ENCODE assay signal across 8 mouse cellular contexts in genomic region chr10:80102216-80102915, GRCm38 (mm10). TPM values are rescaled to one million over a fixed set of nuclear protein-coding genes. Genes with fewer than 3 reads are reported as not detected.
DNase-seq lines count a peak whose midpoint lies in the region; ATAC-seq lines count a peak whose summit lies in the region.

No protein-coding gene starts in this region.

- peak; percentile 40 for DNase-seq in brain, embryonic 18.5 days (ENCODE audit: low read depth, low spot score)
- DNase-seq in kidney, postnatal 10 days = peak; percentile 95
- peak; percentile 91 for DNase-seq in neural tube, embryonic 11.5 days (ENCODE audit: low spot score)

- peaks cover 32% of the 10 kb centered on the region for H3K36me3 ChIP-seq in erythroblast, embryonic 14.5 days (ENCODE audit: control insufficient read depth)
- H3K36me3 ChIP-seq in heart, embryonic 13.5 days = no peaks in the 10 kb centered on the region
- H3K36me3 ChIP-seq in liver, embryonic 15.5 days (replicated peaks) = no peaks in the 10 kb centered on the region
- no peaks in the 10 kb centered on the region for H3K36me3 ChIP-seq in neural tube, embryonic 11.5 days (ENCODE audit: control insufficient read depth, insufficient read depth, low read length)
- no peaks in the 10 kb centered on the region for H3K36me3 ChIP-seq in stomach, embryonic 16.5 days (ENCODE audit: control insufficient read depth, insufficient read depth, low read length)

- peak overlapping the region; percentile 96 for H3K9ac ChIP-seq in heart, embryonic 13.5 days
- peak overlapping the region; percentile 97 for H3K9ac ChIP-seq in liver, embryonic 15.5 days
- H3K9ac ChIP-seq in neural tube, embryonic 11.5 days (ENCODE audit: low read length) = peak overlapping the region; percentile 90
- peak overlapping the region; percentile 95 for H3K9ac ChIP-seq in stomach, embryonic 16.5 days (ENCODE audit: low read length)

- H3K4me2 ChIP-seq in heart, embryonic 13.5 days = peak overlapping the region; percentile 92
- H3K4me2 ChIP-seq in liver, embryonic 15.5 days = peak overlapping the region; percentile 86
- H3K4me2 ChIP-seq in neural tube, embryonic 11.5 days (ENCODE audit: low read depth) = peak overlapping the region; percentile 83
- H3K4me2 ChIP-seq in stomach, embryonic 16.5 days (ENCODE audit: low read depth, low read length) = peak overlapping the region; percentile 86

- peak overlapping the region; percentile 73 for H3K27ac ChIP-seq in heart, embryonic 13.5 days (replicated peaks)
- peak overlapping the region; percentile 93 for H3K27ac ChIP-seq in liver, embryonic 15.5 days (replicated peaks)
- no peak overlapping the region for H3K27ac ChIP-seq in neural tube, embryonic 11.5 days (ENCODE audit: low read depth, low read length)
- peak overlapping the region; percentile 70 for H3K27ac ChIP-seq in stomach, embryonic 16.5 days (ENCODE audit: low read length)

- H3K27me3 ChIP-seq in erythroblast, embryonic 14.5 days (ENCODE audit: control insufficient read depth) = no peaks in the 10 kb centered on the region
- no peaks in the 10 kb centered on the region for H3K27me3 ChIP-seq in heart, embryonic 13.5 days (replicated peaks)
- H3K27me3 ChIP-seq in liver, embryonic 15.5 days = no peaks in the 10 kb centered on the region
- H3K27me3 ChIP-seq in neural tube, embryonic 11.5 days (ENCODE audit: control insufficient read depth, insufficient read depth, low read length) = no peaks in the 10 kb centered on the region
- H3K27me3 ChIP-seq in stomach, embryonic 16.5 days (ENCODE audit: control insufficient read depth, insufficient read depth, low read length) = no peaks in the 10 kb centered on the region

- WGBS in heart, embryonic 13.5 days = under 1% methylated on average over 53 of the region's 59 CpGs
- under 1% methylated on average over 53 of the region's 59 CpGs for WGBS in liver, embryonic 15.5 days (ENCODE audit: insufficient replicate concordance)
- WGBS in neural tube, embryonic 11.5 days = under 1% methylated on average over 50 of the region's 59 CpGs
- WGBS in stomach, embryonic 16.5 days = under 1% methylated on average over 53 of the region's 59 CpGs

- peak overlapping the region; percentile 91 for H3K4me3 ChIP-seq in erythroblast, embryonic 14.5 days (replicated peaks)
- H3K4me3 ChIP-seq in heart, embryonic 13.5 days = peak overlapping the region; percentile 96
- H3K4me3 ChIP-seq in liver, embryonic 15.5 days (replicated peaks) = peak overlapping the region; percentile 97
- peak overlapping the region; percentile 97 for H3K4me3 ChIP-seq in neural tube, embryonic 11.5 days (ENCODE audit: low read depth, low read length)
- H3K4me3 ChIP-seq in stomach, embryonic 16.5 days (replicated peaks; ENCODE audit: low read length) = peak overlapping the region; percentile 90

- ATAC-seq in CD4-positive, CD25-positive, alpha-beta regulatory T cell, adult 4 months = peak; percentile 98
- peak; percentile 71; the same call in 1 of the 2 replicates for ATAC-seq in heart, embryonic 13.5 days (ENCODE audit: extremely low read depth, insufficient number of reproducible peaks, low FRiP score, low TSS enrichment)
- peak; percentile 74 for ATAC-seq in liver, embryonic 15.5 days (ENCODE audit: insufficient read depth)
- ATAC-seq in neural tube, embryonic 11.5 days (ENCODE audit: insufficient read depth, low FRiP score, low TSS enrichment) = peak; percentile 85
- ATAC-seq in stomach, embryonic 16.5 days (ENCODE audit: insufficient read depth, low FRiP score) = peak; percentile 84

- H3K9me3 ChIP-seq in erythroblast, embryonic 14.5 days (ENCODE audit: control insufficient read depth, low read length) = no peaks in the 10 kb centered on the region
- H3K9me3 ChIP-seq in heart, embryonic 13.5 days = no peaks in the 10 kb centered on the region
- no peaks in the 10 kb centered on the region for H3K9me3 ChIP-seq in liver, embryonic 15.5 days (replicated peaks)
- no peaks in the 10 kb centered on the region for H3K9me3 ChIP-seq in neural tube, embryonic 11.5 days (ENCODE audit: control insufficient read depth, low read length)
- H3K9me3 ChIP-seq in stomach, embryonic 16.5 days (replicated peaks; ENCODE audit: control insufficient read depth, low read length) = no peaks in the 10 kb centered on the region

- H3K4me1 ChIP-seq in erythroblast, embryonic 14.5 days (ENCODE audit: control insufficient read depth) = peaks cover 80% of the 10 kb centered on the region
- H3K4me1 ChIP-seq in heart, embryonic 13.5 days = peaks cover 52% of the 10 kb centered on the region
- peaks cover 84% of the 10 kb centered on the region for H3K4me1 ChIP-seq in liver, embryonic 15.5 days (replicated peaks)
- peaks cover 8% of the 10 kb centered on the region for H3K4me1 ChIP-seq in neural tube, embryonic 11.5 days (ENCODE audit: control insufficient read depth, insufficient read depth, low read length)
- peaks cover 33% of the 10 kb centered on the region for H3K4me1 ChIP-seq in stomach, embryonic 16.5 days (ENCODE audit: control insufficient read depth, insufficient read depth, low read length)

RNA-seq across cellular contexts. Expression of gene Sbno2, which starts 3.0 kb away (rescaled TPM):
- polyA plus RNA-seq in CD4-positive, CD25-positive, alpha-beta regulatory T cell, adult 4 months (2017; shearing (Covaris generic)) = 10 to 100 TPM; 28.4 to 54.8 TPM
- polyA plus RNA-seq in erythroblast, embryonic 14.5 days (2012) = 3.4 and 3.9 TPM in 2 replicates
- 9.1 and 10.1 TPM in 2 replicates for polyA plus RNA-seq in heart, embryonic 13.5 days (2015; fragmentation: Nextera tagmentation; extraction: Ambion mirVana)
- polyA plus RNA-seq in liver, embryonic 15.5 days (2015; fragmentation: Nextera tagmentation; extraction: Ambion mirVana) = 10.4 and 12.3 TPM in 2 replicates
- 11.3 and 11.9 TPM in 2 replicates for polyA plus RNA-seq in neural tube, embryonic 11.5 days (2014; fragmentation: Nextera tagmentation; extraction: Ambion mirVana)
- 17.2 and 19.0 TPM in 2 replicates for polyA plus RNA-seq in stomach, embryonic 16.5 days (2015; fragmentation: Nextera tagmentation; extraction: Ambion mirVana)

RNA-seq across cellular contexts. Expression of gene Stk11, which starts 13.2 kb away (rescaled TPM):
- polyA plus RNA-seq in CD4-positive, CD25-positive, alpha-beta regulatory T cell, adult 4 months (2017; shearing (Covaris generic)) = 10 to 100 TPM; 19.2 to 30.7 TPM
- 69.2 and 71.6 TPM in 2 replicates for polyA plus RNA-seq in erythroblast, embryonic 14.5 days (2012)
- 12.0 and 13.0 TPM in 2 replicates for polyA plus RNA-seq in heart, embryonic 13.5 days (2015; fragmentation: Nextera tagmentation; extraction: Ambion mirVana)
- polyA plus RNA-seq in liver, embryonic 15.5 days (2015; fragmentation: Nextera tagmentation; extraction: Ambion mirVana) = 16.4 and 21.8 TPM in 2 replicates
- 22.0 and 23.5 TPM in 2 replicates for polyA plus RNA-seq in neural tube, embryonic 11.5 days (2014; fragmentation: Nextera tagmentation; extraction: Ambion mirVana)
- 14.5 and 14.8 TPM in 2 replicates for polyA plus RNA-seq in stomach, embryonic 16.5 days (2015; fragmentation: Nextera tagmentation; extraction: Ambion mirVana)

RNA-seq across cellular contexts. Expression of gene Atp5d, which starts 36.1 kb away (rescaled TPM):
- polyA plus RNA-seq in CD4-positive, CD25-positive, alpha-beta regulatory T cell, adult 4 months (2017; shearing (Covaris generic)) = 100 to 1,000 TPM; 303 to 370 TPM
- polyA plus RNA-seq in erythroblast, embryonic 14.5 days (2012) = 139 and 144 TPM in 2 replicates
- polyA plus RNA-seq in heart, embryonic 13.5 days (2015; fragmentation: Nextera tagmentation; extraction: Ambion mirVana) = 808 and 893 TPM in 2 replicates
- polyA plus RNA-seq in liver, embryonic 15.5 days (2015; fragmentation: Nextera tagmentation; extraction: Ambion mirVana) = 291 and 300 TPM in 2 replicates
- 376 and 386 TPM in 2 replicates for polyA plus RNA-seq in neural tube, embryonic 11.5 days (2014; fragmentation: Nextera tagmentation; extraction: Ambion mirVana)
- polyA plus RNA-seq in stomach, embryonic 16.5 days (2015; fragmentation: Nextera tagmentation; extraction: Ambion mirVana) = 536 and 594 TPM in 2 replicates

RNA-seq across cellular contexts. Expression of gene Cbarp, which starts 38.3 kb away (rescaled TPM):
- 1 to 10 TPM; 1.3 to 1.4 TPM for polyA plus RNA-seq in CD4-positive, CD25-positive, alpha-beta regulatory T cell, adult 4 months (2017; shearing (Covaris generic))
- polyA plus RNA-seq in erythroblast, embryonic 14.5 days (2012) = 0.15 and 0.52 TPM in 2 replicates
- polyA plus RNA-seq in heart, embryonic 13.5 days (2015; fragmentation: Nextera tagmentation; extraction: Ambion mirVana) = 1.6 and 2.5 TPM in 2 replicates
- polyA plus RNA-seq in liver, embryonic 15.5 days (2015; fragmentation: Nextera tagmentation; extraction: Ambion mirVana) = 0.35 and 0.51 TPM in 2 replicates
- 11.1 and 11.3 TPM in 2 replicates for polyA plus RNA-seq in neural tube, embryonic 11.5 days (2014; fragmentation: Nextera tagmentation; extraction: Ambion mirVana)
- polyA plus RNA-seq in stomach, embryonic 16.5 days (2015; fragmentation: Nextera tagmentation; extraction: Ambion mirVana) = 3.1 and 3.9 TPM in 2 replicates

RNA-seq across cellular contexts. Expression of gene Midn, which starts 45.7 kb away (rescaled TPM):
- 1 to 10 TPM; 4.6 to 8.2 TPM for polyA plus RNA-seq in CD4-positive, CD25-positive, alpha-beta regulatory T cell, adult 4 months (2017; shearing (Covaris generic))
- polyA plus RNA-seq in erythroblast, embryonic 14.5 days (2012) = 7.0 and 9.3 TPM in 2 replicates
- polyA plus RNA-seq in heart, embryonic 13.5 days (2015; fragmentation: Nextera tagmentation; extraction: Ambion mirVana) = 15.6 and 15.7 TPM in 2 replicates
- polyA plus RNA-seq in liver, embryonic 15.5 days (2015; fragmentation: Nextera tagmentation; extraction: Ambion mirVana) = 2.9 and 3.1 TPM in 2 replicates
- 70.0 and 78.2 TPM in 2 replicates for polyA plus RNA-seq in neural tube, embryonic 11.5 days (2014; fragmentation: Nextera tagmentation; extraction: Ambion mirVana)
- polyA plus RNA-seq in stomach, embryonic 16.5 days (2015; fragmentation: Nextera tagmentation; extraction: Ambion mirVana) = 7.8 and 9.8 TPM in 2 replicates

Comparison
In these comparisons a context has a peak if more than half of its experiments do, and no peak if none do; other contexts are left out.
1. DNase-seq: peak in every context shown above with its lines; median percentile 95 in kidney, postnatal 10 days; 91 in neural tube, embryonic 11.5 days; 40 in brain, embryonic 18.5 days.